Mouse (Mus musculus): Measurements from ENCODE around the gene Gm10073. TPM values are rescaled to one million over a fixed set of nuclear protein-coding genes. Genes with fewer than 3 reads are reported as not detected.

The Gm10073 gene
- polyA plus RNA-seq, 1 experiment from 2014 or later = 10.6 TPM

- Histone ChIP-seq H3K4me3 (ENCODE audit: low read length) (no peak overlapping the region), H3K4me2 (ENCODE audit: low read depth, low read length) (no peak overlapping the region), H3K27me3 (replicated peaks; ENCODE audit: control insufficient read depth, insufficient read depth, low read length) (no peaks in the 10 kb centered on the region), H3K27ac (ENCODE audit: low read length) (no peak overlapping the region), H3K4me1 (ENCODE audit: control insufficient read depth, insufficient read depth, low read length) (no peaks in the 10 kb centered on the region), H3K9ac (ENCODE audit: low read depth, low read length) (no peak overlapping the region), H3K9me3 (ENCODE audit: control insufficient read depth, low read length) (peaks cover 3% of the 10 kb centered on the region), H3K36me3 (ENCODE audit: control insufficient read depth, insufficient read depth, low read length) (no peaks in the 10 kb centered on the region)
- ATAC-seq = no peak
- WGBS = 83% methylated on average over 9 of the region's 9 CpGs
These were observed 44.5 kb downstream of the Gm10073 start for GRCm38 (mm10) chr8:106528596-106529249.

GRCm38 (mm10) chr8:106527241-106528036 is 45.8 kb downstream of the Gm10073 start:
- ATAC-seq = no peak
- Histone ChIP-seq H3K36me3 (ENCODE audit: control insufficient read depth, insufficient read depth, low read length) (no peaks in the 10 kb centered on the region), H3K4me1 (ENCODE audit: control insufficient read depth, insufficient read depth, low read length) (no peaks in the 10 kb centered on the region), H3K9me3 (ENCODE audit: control insufficient read depth, low read length) (peaks cover 3% of the 10 kb centered on the region), H3K4me2 (ENCODE audit: low read depth, low read length) (no peak overlapping the region), H3K9ac (ENCODE audit: low read depth, low read length) (no peak overlapping the region), H3K4me3 (ENCODE audit: low read length) (no peak overlapping the region), H3K27me3 (replicated peaks; ENCODE audit: control insufficient read depth, insufficient read depth, low read length) (no peaks in the 10 kb centered on the region), H3K27ac (ENCODE audit: low read length) (no peak overlapping the region)
- 84% methylated on average over 9 of the region's 9 CpGs for WGBS

GRCm38 (mm10) chr8:106526725-106527124 is 46.5 kb downstream of the Gm10073 start:
- H3K27ac ChIP-seq (ENCODE audit: low read length) = no peak overlapping the region
- H3K27me3 ChIP-seq (replicated peaks; ENCODE audit: control insufficient read depth, insufficient read depth, low read length) = no peaks in the 10 kb centered on the region
- H3K4me2 ChIP-seq (ENCODE audit: low read depth, low read length) = no peak overlapping the region
- 50% methylated on average over 6 of the region's 6 CpGs for WGBS
- peaks cover 3% of the 10 kb centered on the region for H3K9me3 ChIP-seq (ENCODE audit: control insufficient read depth, low read length)
- no peak overlapping the region for H3K4me3 ChIP-seq (ENCODE audit: low read length)
- no peaks in the 10 kb centered on the region for H3K4me1 ChIP-seq (ENCODE audit: control insufficient read depth, insufficient read depth, low read length)
- ATAC-seq = peak; percentile 34; the same call in 1 of the 2 replicates
- no peaks in the 10 kb centered on the region for H3K36me3 ChIP-seq (ENCODE audit: control insufficient read depth, insufficient read depth, low read length)
- H3K9ac ChIP-seq (ENCODE audit: low read depth, low read length) = no peak overlapping the region

Other genes starting within 250 kb of the Gm10073 start
- 21.7 and 23.3 TPM in 2 replicates for gene Smpd3, start 235.5 kb downstream of the Gm10073 start, polyA plus RNA-seq (2015; fragmentation: Nextera tagmentation; extraction: Ambion mirVana)
- 11.9 and 12.5 TPM in 2 replicates for gene Zfp90, start 158.1 kb downstream of the Gm10073 start, polyA plus RNA-seq (2015; fragmentation: Nextera tagmentation; extraction: Ambion mirVana)
- gene 6030452D12Rik, start 72.9 kb downstream of the Gm10073 start, polyA plus RNA-seq (2015; fragmentation: Nextera tagmentation; extraction: Ambion mirVana) = not detected in 2 replicates
- 11.5 and 12.5 TPM in 2 replicates for gene Cdh3, start 62.6 kb downstream of the Gm10073 start, polyA plus RNA-seq (2015; fragmentation: Nextera tagmentation; extraction: Ambion mirVana)
- 170 and 181 TPM in 2 replicates for gene Cdh1, start 29.9 kb upstream of the Gm10073 start, polyA plus RNA-seq (2015; fragmentation: Nextera tagmentation; extraction: Ambion mirVana)
- gene Tango6, start 109.6 kb upstream of the Gm10073 start, polyA plus RNA-seq (2015; fragmentation: Nextera tagmentation; extraction: Ambion mirVana) = 7.2 and 7.4 TPM in 2 replicates